Mouse (Mus musculus) E14TG2a.4 (cell line): ENCODE measurements at regions not wholly inside any gene's neighbourhood (a gene's known extent, or its start where the extent isn't known, plus 50 kb on each side); places are given as distances from the start of the nearest gene placed in this dataset.

Experiments used
- CTCF ChIP-seq: conservative IDR thresholded peaks from 2 replicates; pipeline ENCODE4 v1.5.1; 2014; ENCODE audit warnings: low read length
- NANOG ChIP-seq: IDR thresholded peaks from 2 replicates; pipeline ENCODE4 v1.6.1; 2014; ENCODE audit warnings: borderline replicate concordance, low read length, mixed read lengths
- POU5F1 ChIP-seq: IDR thresholded peaks from 2 replicates; pipeline ENCODE4 v1.6.1; 2014; ENCODE audit warnings: low read length, borderline replicate concordance

DNA sequence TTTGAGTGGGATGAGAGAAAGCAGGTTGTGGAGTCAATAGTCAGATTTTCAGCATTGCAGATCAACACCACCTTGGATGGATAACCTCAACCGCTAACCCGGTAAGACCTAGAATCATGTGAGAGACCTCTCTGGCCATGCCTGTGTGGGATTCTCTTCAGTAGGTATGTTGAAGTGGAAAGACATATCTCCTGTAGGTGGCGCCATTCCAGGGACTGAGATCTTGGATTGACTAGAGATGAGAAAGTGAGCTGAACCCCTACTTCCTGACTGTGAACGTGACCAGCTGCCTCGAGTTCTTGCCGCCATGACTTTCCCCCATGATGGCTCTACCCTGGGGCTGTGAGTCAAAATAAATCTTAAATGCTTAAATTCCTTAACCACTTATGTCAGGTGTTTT is 102.7 kb downstream of the Eva1a start:
- TF ChIP-seq CTCF = peak; percentile 45; the same call in 1 of the 2 replicates
- no peak for TF ChIP-seq POU5F1
- TF ChIP-seq NANOG = no peak
